20 mouse cellular contexts compared by ENCODE assay signal in the genomic region with DNA sequence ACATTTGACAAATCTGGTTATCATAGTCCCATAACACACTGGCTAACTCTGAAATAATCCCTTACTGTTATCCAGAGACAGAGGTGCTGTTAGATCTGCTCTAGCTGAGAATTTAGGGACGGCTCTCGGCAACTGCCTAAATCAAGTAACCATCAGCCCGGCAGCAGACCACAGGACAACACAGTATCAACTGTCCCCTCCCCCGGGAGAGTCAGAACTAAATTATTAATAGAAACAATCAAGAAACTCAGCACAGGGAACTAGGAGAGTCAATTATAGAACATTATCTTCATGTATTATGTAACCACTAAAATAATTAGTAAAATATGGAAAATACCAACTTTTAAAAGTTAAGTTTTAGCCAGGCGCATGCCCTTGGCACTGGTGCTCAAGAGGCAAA. TPM values are rescaled to one million over a fixed set of nuclear protein-coding genes. Genes with fewer than 3 reads are reported as not detected.
DNase-seq lines count a peak whose midpoint lies in the region; ATAC-seq and TF ChIP-seq lines count a peak whose summit lies in the region.
"Had no signal": no experiment of that assay in that cellular context is flagged by ENCODE, and none has a peak within 500 bp of the region (broad histone marks: within the 10 kb centered on the region; RNA-seq: fewer than 3 reads in every experiment).

No protein-coding gene starts in this region.

- WGBS in cerebellum, adult 2 months: 39% methylated on average over 5 of the region's 5 CpGs
- WGBS in liver, adult 2 months: 31% methylated on average over 5 of the region's 5 CpGs
- 59% methylated on average over 5 of the region's 5 CpGs for WGBS in heart, embryonic 12.5 days

- H3K4me2 ChIP-seq in heart, embryonic 12.5 days: peak overlapping the region; percentile 18; the same call in 1 of the 2 replicates
- H3K4me2 ChIP-seq: embryonic facial prominence, embryonic 15.5 days; stomach, embryonic 15.5 days had no signal

- H3K9me3 ChIP-seq in heart, embryonic 12.5 days (replicated peaks): no peaks in the 10 kb centered on the region
- H3K9me3 ChIP-seq: embryonic facial prominence, embryonic 15.5 days; forebrain, embryonic 10.5 days; stomach, embryonic 15.5 days had no signal

- peaks cover 38% of the 10 kb centered on the region for H3K79me2 ChIP-seq in liver, adult 2 months (ENCODE audit: control insufficient read depth, insufficient read depth, low read length)

- H3K36me3 ChIP-seq in liver, adult 2 months (ENCODE audit: control insufficient read depth, insufficient read depth, low read length): no peaks in the 10 kb centered on the region
- H3K36me3 ChIP-seq in heart, embryonic 12.5 days: peaks cover 23% of the 10 kb centered on the region

- no peak for DNase-seq in cerebellum, adult 2 months
- DNase-seq in cerebellum, adult 18-20 months: no peak
- DNase-seq in liver, adult 2 months (ENCODE audit: extremely low read depth, low read depth, low spot score): no peak
- no peak for DNase-seq in liver
- peak; percentile 41 for DNase-seq in heart, postnatal 4 days
- no peak for DNase-seq in kidney, postnatal 25 days
- DNase-seq in thymus, postnatal 36 days: no peak
- DNase-seq: adrenal gland, adult 8-10 months; cerebellum, postnatal 14 days; midbrain, embryonic 14.5 days; right cerebral cortex, postnatal 25 days had no signal

- 0 out of 2 replicates have a peak overlapping the region, but pooled peaks have one; percentile 40 for H3K27ac ChIP-seq in cerebellum, adult 2 months (ENCODE audit: insufficient read depth, low read length)
- H3K27ac ChIP-seq in liver, adult 2 months (replicated peaks; ENCODE audit: insufficient read depth, low read depth, low read length): peak overlapping the region; percentile 71
- peak overlapping the region; percentile 67 for H3K27ac ChIP-seq in heart, embryonic 12.5 days (ENCODE audit: poor library complexity, severe bottlenecking)
- H3K27ac ChIP-seq: embryonic facial prominence, embryonic 15.5 days; forebrain, embryonic 10.5 days; hindbrain, postnatal 0 days; kidney, postnatal 0 days; liver, embryonic 14.5 days; stomach, embryonic 15.5 days had no signal

- H3K4me1 ChIP-seq in cerebellum, adult 2 months (ENCODE audit: control insufficient read depth, insufficient read depth, low read length): peaks cover 19% of the 10 kb centered on the region
- H3K4me1 ChIP-seq in liver, adult 2 months (ENCODE audit: control insufficient read depth, insufficient read depth, low read length): peaks cover 33% of the 10 kb centered on the region
- peaks cover 50% of the 10 kb centered on the region for H3K4me1 ChIP-seq in heart, embryonic 12.5 days (replicated peaks)
- H3K4me1 ChIP-seq: forebrain, embryonic 10.5 days had no signal

- 0 out of 2 replicates have a peak, but pooled peaks cover 2% of the 10 kb centered on the region for H3K27me3 ChIP-seq in cerebellum, adult 2 months (ENCODE audit: control insufficient read depth, insufficient read depth, low read length)
- no peaks in the 10 kb centered on the region for H3K27me3 ChIP-seq in liver, adult 2 months (ENCODE audit: control insufficient read depth, insufficient read depth, low read length)
- no peaks in the 10 kb centered on the region for H3K27me3 ChIP-seq in heart, embryonic 12.5 days (replicated peaks)
- H3K27me3 ChIP-seq: embryonic facial prominence, embryonic 15.5 days; Patski; stomach, embryonic 15.5 days had no signal

- ATAC-seq in heart, embryonic 12.5 days (ENCODE audit: insufficient number of reproducible peaks, low FRiP score): no peak
- ATAC-seq: hindbrain, postnatal 0 days; intestine, postnatal 0 days; Patski had no signal

- TF ChIP-seq CTCF in cerebellum, adult 2 months (IDR thresholded peaks at IDR 0.05; ENCODE audit: borderline replicate concordance, insufficient read depth, low read depth, low read length): no peak
- no peak for TF ChIP-seq CTCF in liver, adult 2 months (IDR thresholded peaks at IDR 0.05; ENCODE audit: low read depth, low read length)

- H3K9ac ChIP-seq in liver, adult 2 months (ENCODE audit: low read depth, low read length): no peak overlapping the region
- H3K9ac ChIP-seq in heart, embryonic 12.5 days: no peak overlapping the region
- H3K9ac ChIP-seq: embryonic facial prominence, embryonic 15.5 days; liver, embryonic 14.5 days; stomach, embryonic 15.5 days had no signal

- no peak for TF ChIP-seq POLR2A in cerebellum, adult 2 months (IDR thresholded peaks at IDR 0.05; ENCODE audit: borderline replicate concordance, insufficient read depth, low read length)
- TF ChIP-seq POLR2A in liver, adult 2 months (IDR thresholded peaks at IDR 0.05; ENCODE audit: extremely low read depth, insufficient read depth, low read length): no peak

- H3K4me3 ChIP-seq in cerebellum, adult 2 months (replicated peaks; ENCODE audit: insufficient read depth, low read depth, low read length): no peak overlapping the region
- no peak overlapping the region for H3K4me3 ChIP-seq in liver, adult 2 months (ENCODE audit: insufficient read depth, low read depth, low read length)
- H3K4me3 ChIP-seq in heart, embryonic 12.5 days: no peak overlapping the region
- H3K4me3 ChIP-seq: embryonic facial prominence, embryonic 15.5 days; forebrain, embryonic 10.5 days; stomach, embryonic 15.5 days had no signal

RNA-seq across cellular contexts. Expression of gene Grb2, which starts 17.4 kb away (rescaled TPM):
- polyA plus RNA-seq in cerebellum, adult 2 months (2012; rRNA removed): 132 and 149 TPM in 2 replicates
- 14.7 and 17.3 TPM in 2 replicates for total RNA-seq in liver, adult 2 months (2014; rRNA removed)
- 27.7 and 28.4 TPM in 2 replicates for polyA plus RNA-seq in liver, adult 2 months (2012; rRNA removed)
- polyA plus RNA-seq in heart, embryonic 12.5 days (2016; fragmentation: Nextera tagmentation; extraction: Ambion mirVana): 95.9 and 113 TPM in 2 replicates
- total RNA-seq in heart, postnatal 4 days (2021): 100 to 1,000 TPM; 119 to 134 TPM
